Mouse (Mus musculus): ENCODE measurements around the gene Retnlb. TPM values are rescaled to one million over a fixed set of nuclear protein-coding genes. Genes with fewer than 3 reads are reported as not detected.

Gene Retnlb
- polyA plus RNA-seq (2012; rRNA removed) = not detected in 2 replicates

DNA sequence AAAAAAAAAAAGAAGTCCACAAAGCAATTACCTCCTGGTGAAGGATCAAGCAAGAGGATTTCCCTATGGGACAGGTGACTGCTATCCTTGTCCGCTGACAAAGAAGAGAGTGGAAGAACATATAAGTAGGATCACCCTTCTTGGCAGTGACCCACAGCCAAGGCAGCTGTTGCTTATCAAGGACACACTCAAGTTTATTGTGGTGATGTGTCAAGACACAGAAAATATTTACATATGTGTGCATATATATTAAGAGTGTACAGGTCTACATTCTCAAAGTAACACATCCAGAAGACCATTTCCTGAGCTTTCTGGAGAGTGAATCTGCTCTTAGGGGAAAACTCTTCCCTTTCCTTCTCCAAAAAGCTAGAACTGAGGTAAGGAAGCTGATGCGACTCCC, at the start of gene Retnlb:
Gene Retnlb, plus strand, starts transcription at position 162 of the 400 bp plus-strand sequence.

DNA sequence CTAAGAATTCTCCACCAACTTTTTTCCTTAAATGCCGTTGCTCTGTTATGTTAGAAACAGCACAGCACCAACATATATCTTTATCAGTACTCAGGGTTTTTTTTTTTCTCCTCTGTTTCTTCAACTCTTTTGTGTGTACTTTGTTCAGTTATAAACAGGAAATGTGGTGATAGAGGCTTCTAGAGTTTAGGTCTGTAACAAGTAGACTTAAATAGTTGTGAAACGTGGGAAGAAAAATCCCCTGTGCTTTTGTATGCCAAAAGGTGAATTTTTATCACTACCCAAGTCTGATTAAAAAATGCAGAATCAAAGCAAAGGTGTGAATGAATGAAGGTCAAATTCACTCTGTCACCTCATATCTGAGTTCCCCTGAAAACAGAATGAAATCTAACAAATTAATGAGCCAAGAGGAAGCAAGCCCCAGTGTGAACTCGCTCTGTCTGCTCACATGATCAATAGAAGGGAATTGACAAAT, 44.6 kb upstream of the Retnlb start, which contains the start of gene Trat1:
Gene Trat1, minus strand, starts transcription at position 51 of the 475 bp plus-strand sequence.

DNA sequence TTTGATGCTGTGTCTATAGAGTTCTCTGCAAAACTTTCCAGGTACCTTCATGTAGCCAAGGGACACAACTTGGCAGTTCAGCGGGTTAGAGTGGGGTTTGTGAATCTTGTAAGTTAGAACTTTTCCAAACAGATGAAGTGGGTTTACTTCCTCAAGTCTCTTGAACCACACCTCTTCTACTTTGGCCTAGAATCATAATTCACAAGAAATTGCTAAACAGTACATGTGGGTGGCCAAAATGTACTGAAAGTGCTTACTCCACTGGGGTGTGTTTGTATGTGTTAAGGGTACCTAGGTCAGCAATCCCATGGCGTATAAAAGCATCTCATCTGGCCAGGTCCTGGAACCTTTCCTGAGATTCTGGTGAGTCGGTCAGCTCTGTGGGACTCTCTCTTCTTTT, 25.6 kb downstream of the Retnlb start, which contains the start of gene Retnla:
Gene Retnla, plus strand, starts transcription at position 286 of the 400 bp plus-strand sequence.

Other genes with a start within 250 kb of the Retnlb start
- 0.02 TPM in 1 of 2 replicates, not detected in the other for gene Trat1, start 44.8 kb upstream of the Retnlb start, polyA plus RNA-seq (2012; rRNA removed)
- 17.7 and 26.1 TPM in 2 replicates for gene Retnla, start 25.7 kb downstream of the Retnlb start, polyA plus RNA-seq (2012; rRNA removed)
- 4.2 and 4.4 TPM in 2 replicates for gene Retnlg, start 55.8 kb downstream of the Retnlb start, polyA plus RNA-seq (2012; rRNA removed)
- gene Dzip3, start 177.3 kb downstream of the Retnlb start, polyA plus RNA-seq (2012; rRNA removed) = 3.9 and 4.4 TPM in 2 replicates
- 2.0 and 2.7 TPM in 2 replicates for gene Cip2a, start 177.3 kb downstream of the Retnlb start, polyA plus RNA-seq (2012; rRNA removed)
- gene Myh15, start 240.6 kb downstream of the Retnlb start, polyA plus RNA-seq (2012; rRNA removed) = not detected in 2 replicates

Measured in ovary, adult 2 months (tissue).